Mouse (Mus musculus): ENCODE results near the gene Tapbp.

Gene Tapbp

GRCm38 (mm10) chr17:33965082-33965845 lies 49.6 kb downstream of the Tapbp start:
- DNase-seq (ENCODE audit: low spot score in 2 of 2), result no peak

DNA sequence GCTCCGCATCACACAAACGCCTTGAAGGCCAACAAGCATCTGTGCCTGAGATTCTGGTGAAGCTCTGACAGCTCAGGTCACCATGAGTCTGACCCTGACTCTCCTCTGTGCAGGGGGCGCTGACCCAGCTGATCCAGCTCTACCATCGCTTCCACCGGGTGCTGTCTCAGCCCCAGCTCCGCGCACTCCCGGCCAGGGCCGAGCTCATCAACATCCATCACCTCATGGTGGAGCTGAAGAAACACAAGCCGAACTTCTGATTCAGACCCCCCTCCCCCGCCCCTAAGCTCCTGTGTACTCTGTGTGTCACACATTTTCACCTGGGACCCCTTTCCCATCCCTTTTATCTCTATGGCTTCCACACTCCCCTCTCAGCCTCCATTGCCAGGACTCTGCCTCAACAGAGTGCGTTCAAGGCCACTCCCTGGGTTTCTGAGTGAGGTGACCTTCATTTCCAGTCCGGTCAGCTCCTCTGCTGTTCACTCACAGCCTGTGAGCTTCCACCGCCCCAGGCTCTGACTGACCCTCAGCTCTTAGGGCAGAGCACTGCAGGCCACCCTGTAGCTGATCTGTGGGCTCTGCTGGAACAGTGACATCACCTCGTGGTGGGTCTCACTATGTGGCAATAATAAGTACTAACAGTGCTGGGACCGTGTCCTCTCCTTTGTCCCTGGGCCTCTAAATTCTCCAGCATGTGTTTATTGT lies 50.3 kb downstream of the Tapbp start:
- DNase-seq (ENCODE audit: low spot score in 2 of 2), result no peak

DNA sequence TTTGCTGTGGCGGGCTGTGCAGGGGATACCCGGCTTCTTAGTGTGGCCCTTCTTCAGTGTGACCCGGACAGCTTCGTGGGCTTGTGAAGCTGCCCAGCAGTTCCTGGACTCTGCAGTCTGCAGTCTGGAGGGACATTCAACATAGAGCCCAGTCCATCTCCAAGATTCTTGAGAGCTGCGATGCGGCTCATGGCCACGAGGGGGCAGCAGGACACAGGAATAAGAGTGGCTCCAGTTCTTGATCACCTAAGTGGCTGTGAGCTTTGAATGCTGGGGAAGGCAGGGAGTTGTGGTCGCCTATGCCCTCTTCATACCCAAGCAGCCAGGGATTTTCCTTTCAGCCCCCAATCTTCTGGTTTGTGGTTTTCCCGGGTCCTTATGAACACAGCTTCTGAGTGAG lies 52.8 kb downstream of the Tapbp start:
- DNase-seq (ENCODE audit: low spot score in 2 of 2), result peak; percentile 71 to 78

- no peak for DNase-seq (ENCODE audit: low spot score in 2 of 2)
Observed at GRCm38 (mm10) chr17:33968927-33969326, 53.2 kb downstream of the Tapbp start.

- DNase-seq (ENCODE audit: low spot score in 2 of 2), result no peak
Observed at GRCm38 (mm10) chr17:33969394-33969793, 53.7 kb downstream of the Tapbp start.

GRCm38 (mm10) chr17:33972691-33973090 lies 57.0 kb downstream of the Tapbp start:
- no peak for DNase-seq (ENCODE audit: low spot score in 2 of 2)

GRCm38 (mm10) chr17:33973572-33973971 lies 57.9 kb downstream of the Tapbp start:
- DNase-seq (ENCODE audit: low spot score in 2 of 2), result no peak

DNA sequence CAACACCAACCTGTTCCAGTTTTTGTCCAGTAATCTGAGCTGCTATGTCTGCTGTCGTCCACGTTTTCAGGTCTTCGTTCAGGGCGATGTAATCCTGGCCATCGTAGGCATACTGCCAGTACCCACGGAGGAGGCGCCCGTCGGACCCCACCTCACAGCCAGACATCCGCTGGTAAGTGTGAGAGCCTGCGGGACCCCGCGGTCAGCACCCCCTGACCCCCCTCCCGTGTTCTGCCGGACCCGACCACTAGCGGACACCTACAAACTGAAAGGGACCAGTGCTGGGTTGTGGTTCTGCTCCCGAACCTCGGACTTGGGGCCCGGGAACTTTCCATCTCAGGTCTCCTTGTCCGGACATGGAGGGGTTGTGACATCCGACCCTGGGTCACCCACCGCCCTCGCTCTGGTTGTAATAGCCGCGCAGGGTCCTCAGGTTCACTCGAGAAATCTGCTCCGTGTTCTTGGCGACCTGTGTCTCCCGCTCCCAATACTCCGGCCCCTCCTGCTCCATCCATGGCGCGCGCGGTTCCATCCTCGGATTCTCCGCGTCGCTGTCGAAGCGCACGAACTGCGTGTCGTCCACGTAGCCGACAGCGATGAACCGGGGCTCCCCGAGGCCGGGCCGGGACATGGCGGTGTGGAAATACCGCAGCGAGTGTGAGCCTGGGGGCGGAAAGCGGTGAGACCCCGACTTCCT lies 62.3 kb downstream of the Tapbp start:
- no peak for DNase-seq (ENCODE audit: low spot score in 2 of 2)

- peak; percentile 65 to 83 for DNase-seq (ENCODE audit: low spot score in 2 of 2)
Observed at GRCm38 (mm10) chr17:33978631-33979031, 62.9 kb downstream of the Tapbp start.

Measured in urinary bladder, postnatal 36 days (tissue).